Mouse (Mus musculus): Measurements from ENCODE around the gene Siah3. TPM values are rescaled to one million over a fixed set of nuclear protein-coding genes. Genes with fewer than 3 reads are reported as not detected.

The Siah3 gene
- polyA plus RNA-seq, 1 experiment from 2014 or later: 1.9 TPM

DNA sequence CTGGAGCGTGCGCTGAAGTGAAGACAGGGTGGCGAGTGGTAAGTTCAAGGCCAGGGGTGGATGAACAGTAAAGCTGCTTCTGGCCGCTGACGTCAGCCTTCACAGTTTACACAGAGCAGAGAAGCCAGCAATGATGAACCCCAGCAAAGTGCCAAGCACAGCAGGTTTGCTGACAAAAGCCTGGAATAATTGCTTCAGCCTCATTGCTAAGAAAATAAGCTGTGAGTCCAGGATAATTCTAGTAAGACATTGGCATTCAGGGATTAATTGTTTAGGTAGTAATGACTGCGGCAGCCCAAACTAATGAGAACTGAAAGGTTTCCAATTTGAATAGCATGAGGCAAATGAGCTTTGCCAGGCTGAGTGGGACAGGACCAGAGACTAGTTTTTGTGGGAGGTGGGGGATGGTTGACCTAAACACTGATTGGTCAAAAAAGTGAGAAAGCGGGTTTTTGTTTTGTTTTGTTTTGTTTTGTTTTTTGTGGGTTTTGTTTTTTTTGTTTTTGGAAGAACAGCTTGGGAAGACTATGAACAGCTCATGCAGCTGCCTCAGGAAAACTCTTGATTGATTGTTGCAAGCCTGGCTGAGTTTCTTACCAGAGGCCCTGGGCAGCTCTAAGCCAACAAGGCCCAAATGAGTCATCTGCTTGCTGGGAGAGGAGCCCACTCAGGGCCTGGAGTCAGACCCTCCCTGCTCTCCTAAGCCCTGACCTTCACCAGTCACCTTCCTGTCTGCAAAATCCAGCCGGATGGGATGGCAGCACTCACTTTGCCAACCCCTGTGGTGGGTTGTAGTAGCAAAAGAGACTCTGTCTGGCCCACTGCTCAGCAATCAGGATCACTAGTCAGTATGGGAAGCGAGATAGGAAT lies 17.5 kb downstream of the Siah3 start:
- peak; percentile 75 for ATAC-seq (ENCODE audit: low FRiP score)
- Histone ChIP-seq H3K9ac (no peak overlapping the region), H3K27me3 (no peaks in the 10 kb centered on the region), H3K4me1 (peaks cover 10% of the 10 kb centered on the region), H3K27ac (peak overlapping the region; percentile 44), H3K4me2 (replicated peaks) (no peak overlapping the region), H3K9me3 (replicated peaks) (no peaks in the 10 kb centered on the region), H3K36me3 (no peaks in the 10 kb centered on the region), H3K4me3 (no peak overlapping the region)
- 68% methylated on average over 9 of the region's 9 CpGs for whole genome bisulfite sequencing

GRCm38 (mm10) chr14:75475887-75476286 lies 20.1 kb downstream of the Siah3 start:
- no peak overlapping the region for H3K4me3 ChIP-seq
- no peaks in the 10 kb centered on the region for H3K27me3 ChIP-seq
- ATAC-seq (ENCODE audit: low FRiP score): no peak
- 100% methylated on average over 2 of the region's 2 CpGs for WGBS
- H3K36me3 ChIP-seq: no peaks in the 10 kb centered on the region
- H3K9me3 ChIP-seq (replicated peaks): no peaks in the 10 kb centered on the region
- no peak overlapping the region for H3K27ac ChIP-seq
- no peak overlapping the region for H3K4me2 ChIP-seq (replicated peaks)
- no peak overlapping the region for H3K9ac ChIP-seq
- H3K4me1 ChIP-seq: peaks cover 10% of the 10 kb centered on the region

DNA sequence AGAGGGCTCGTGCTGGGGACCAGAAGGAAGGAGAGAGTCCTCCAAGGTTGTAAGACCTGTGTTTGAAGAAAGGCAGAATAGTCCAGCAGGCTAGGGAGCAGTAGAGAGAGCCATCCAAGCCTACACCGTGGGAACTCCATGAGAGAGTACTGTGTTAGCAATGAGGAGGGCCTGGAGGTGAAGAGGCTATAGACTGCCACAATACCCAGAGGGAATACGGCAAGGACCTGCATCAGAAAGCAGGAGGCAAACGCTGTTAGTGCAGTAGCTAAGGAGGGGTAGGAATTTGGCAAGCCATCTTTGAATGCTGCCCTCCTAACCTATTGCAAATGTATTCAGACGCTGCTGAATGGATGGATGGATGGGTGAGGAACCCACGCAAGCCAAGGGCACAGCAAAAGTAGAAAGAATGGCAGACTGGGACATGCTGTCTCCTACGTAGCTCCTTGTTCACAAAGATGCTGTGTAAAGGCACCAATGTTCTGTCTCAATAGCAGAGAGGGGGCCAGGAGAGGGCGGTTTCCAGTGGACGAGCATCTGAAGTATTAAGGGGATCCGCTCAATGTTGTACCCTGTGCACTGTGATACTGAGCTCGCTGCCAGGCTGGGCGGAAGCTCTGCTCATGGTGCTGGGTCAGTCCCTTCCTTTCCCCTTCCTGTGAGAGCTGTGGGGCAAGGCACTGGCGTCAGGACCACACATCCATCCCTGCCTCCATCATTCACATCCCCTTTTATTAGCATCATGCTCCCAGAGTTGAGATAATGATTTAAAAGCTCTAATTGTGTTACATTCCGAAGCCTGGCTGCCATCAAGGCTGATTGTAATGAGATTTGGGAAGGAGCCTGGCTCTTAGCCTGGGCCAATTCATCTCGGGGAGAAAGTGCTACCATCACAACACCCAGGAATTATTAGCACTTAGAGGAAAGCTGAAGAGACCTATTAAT lies 26.7 kb downstream of the Siah3 start:
- Histone ChIP-seq H3K9me3 (replicated peaks) (no peaks in the 10 kb centered on the region), H3K4me2 (replicated peaks) (no peak overlapping the region), H3K4me1 (peaks cover 6% of the 10 kb centered on the region; the same call in 1 of the 2 replicates), H3K9ac (no peak overlapping the region), H3K4me3 (no peak overlapping the region), H3K27me3 (no peaks in the 10 kb centered on the region), H3K36me3 (no peaks in the 10 kb centered on the region), H3K27ac (no peak overlapping the region)
- ATAC-seq (ENCODE audit: low FRiP score): peak; percentile 54
- 73% methylated on average over 15 of the region's 15 CpGs for WGBS

GRCm38 (mm10) chr14:75483176-75483546 lies 27.4 kb downstream of the Siah3 start:
- Histone ChIP-seq H3K36me3 (no peaks in the 10 kb centered on the region), H3K4me2 (replicated peaks) (no peak overlapping the region), H3K27ac (no peak overlapping the region), H3K27me3 (no peaks in the 10 kb centered on the region), H3K9me3 (replicated peaks) (no peaks in the 10 kb centered on the region), H3K4me1 (peaks cover 6% of the 10 kb centered on the region; the same call in 1 of the 2 replicates), H3K9ac (no peak overlapping the region), H3K4me3 (no peak overlapping the region)
- 82% methylated on average over 6 of the region's 6 CpGs for WGBS
- peak; percentile 59; the same call in 1 of the 2 replicates for ATAC-seq (ENCODE audit: low FRiP score)

DNA sequence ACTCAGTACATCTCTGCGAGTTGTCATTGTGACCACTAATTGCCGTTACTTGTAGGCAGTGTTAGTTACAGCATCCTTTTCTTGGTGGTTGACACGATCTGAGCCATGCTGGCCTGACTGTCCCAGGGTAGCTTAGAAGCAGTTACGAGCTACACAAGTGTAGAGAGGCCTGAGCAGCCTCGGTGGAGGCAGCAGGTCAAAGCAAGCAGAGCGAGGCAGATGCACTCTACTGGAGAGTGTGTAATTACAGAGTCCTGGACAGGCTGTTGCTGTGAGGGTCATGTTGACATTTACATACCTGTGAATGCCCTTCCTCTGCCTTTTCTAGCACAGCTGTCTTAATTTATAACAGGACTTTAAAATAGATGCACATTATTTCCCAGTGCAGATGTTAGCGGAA lies 32.1 kb downstream of the Siah3 start:
- no peak overlapping the region for H3K9ac ChIP-seq
- WGBS: 75% methylated on average over 7 of the region's 7 CpGs
- no peak; the same call in 1 of the 2 replicates for ATAC-seq (ENCODE audit: low FRiP score)
- H3K27me3 ChIP-seq: 0 out of 2 replicates have a peak, but pooled peaks cover 4% of the 10 kb centered on the region
- H3K36me3 ChIP-seq: no peaks in the 10 kb centered on the region
- no peaks in the 10 kb centered on the region; the same call in 1 of the 2 replicates for H3K4me1 ChIP-seq
- no peak overlapping the region for H3K4me2 ChIP-seq (replicated peaks)
- H3K27ac ChIP-seq: no peak overlapping the region
- no peak overlapping the region for H3K4me3 ChIP-seq
- H3K9me3 ChIP-seq (replicated peaks): no peaks in the 10 kb centered on the region

- 77% methylated on average over 14 of the region's 14 CpGs for whole genome bisulfite sequencing
- Histone ChIP-seq H3K4me1 (no peaks in the 10 kb centered on the region; the same call in 1 of the 2 replicates), H3K4me3 (no peak overlapping the region), H3K27ac (0 out of 2 replicates have a peak overlapping the region, but pooled peaks have one; percentile 12), H3K9ac (no peak overlapping the region), H3K27me3 (0 out of 2 replicates have a peak, but pooled peaks cover 4% of the 10 kb centered on the region), H3K9me3 (replicated peaks) (no peaks in the 10 kb centered on the region), H3K4me2 (replicated peaks) (no peak overlapping the region), H3K36me3 (no peaks in the 10 kb centered on the region)
- no peak for ATAC-seq (ENCODE audit: low FRiP score)
Observed at GRCm38 (mm10) chr14:75493555-75494194, 37.9 kb downstream of the Siah3 start.

DNA sequence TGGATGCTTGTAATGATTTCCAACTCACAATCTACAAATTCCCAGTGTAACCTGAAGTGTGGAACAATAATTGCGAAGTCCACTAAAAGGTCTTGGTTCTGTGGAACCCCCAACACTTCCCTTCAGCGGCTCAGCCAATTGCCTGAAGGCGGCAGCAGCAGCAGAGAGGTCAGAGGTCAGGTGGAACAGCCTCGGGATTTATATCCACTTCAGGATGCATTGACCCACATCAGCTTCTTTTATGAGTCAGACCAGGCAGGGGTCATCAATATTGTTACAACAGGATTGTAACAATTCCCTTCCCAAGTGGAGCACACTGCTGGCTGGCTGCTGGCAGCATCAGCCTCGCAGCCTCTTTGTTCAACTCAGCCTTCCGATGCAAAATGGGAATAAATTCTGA lies 39.1 kb downstream of the Siah3 start:
- Histone ChIP-seq H3K4me3 (no peak overlapping the region), H3K9ac (no peak overlapping the region), H3K27ac (no peak overlapping the region), H3K9me3 (replicated peaks) (no peaks in the 10 kb centered on the region), H3K36me3 (no peaks in the 10 kb centered on the region), H3K4me1 (no peaks in the 10 kb centered on the region; the same call in 1 of the 2 replicates), H3K4me2 (replicated peaks) (no peak overlapping the region), H3K27me3 (0 out of 2 replicates have a peak, but pooled peaks cover 4% of the 10 kb centered on the region)
- ATAC-seq (ENCODE audit: low FRiP score): no peak
- WGBS: 31% methylated on average over 6 of the region's 6 CpGs

DNA sequence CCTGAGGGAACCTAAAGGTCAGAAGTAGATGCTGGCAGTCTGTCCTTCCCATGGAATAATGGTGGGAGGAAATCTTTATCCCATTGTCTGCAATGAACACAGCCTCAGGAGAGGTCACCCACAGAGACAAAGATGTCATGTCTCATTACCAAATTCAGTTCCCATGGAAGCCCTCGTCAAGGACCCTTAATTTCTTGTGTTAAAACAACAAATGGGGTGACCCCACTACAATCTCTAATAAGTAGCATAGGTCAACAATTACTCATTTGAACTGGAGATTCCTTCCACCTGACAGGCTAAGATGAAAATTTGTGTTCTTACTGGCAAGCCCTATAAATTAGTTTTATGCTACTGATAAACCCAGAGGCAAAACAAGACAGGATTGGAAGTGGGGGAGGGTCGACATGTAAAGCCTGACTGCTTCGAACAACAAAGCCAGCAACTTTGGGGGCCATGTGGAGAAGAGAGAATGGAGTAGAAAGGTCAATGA lies 45.8 kb downstream of the Siah3 start:
- Histone ChIP-seq H3K4me1 (peaks cover 11% of the 10 kb centered on the region), H3K9me3 (replicated peaks) (no peaks in the 10 kb centered on the region), H3K4me3 (no peak overlapping the region), H3K4me2 (replicated peaks) (no peak overlapping the region), H3K9ac (no peak overlapping the region), H3K27ac (no peak overlapping the region), H3K36me3 (no peaks in the 10 kb centered on the region), H3K27me3 (no peaks in the 10 kb centered on the region)
- ATAC-seq (ENCODE audit: low FRiP score): no peak
- WGBS: 24% methylated on average over 3 of the region's 3 CpGs

GRCm38 (mm10) chr14:75502446-75502845 lies 46.7 kb downstream of the Siah3 start:
- H3K27me3 ChIP-seq: no peaks in the 10 kb centered on the region
- no peak overlapping the region for H3K9ac ChIP-seq
- H3K36me3 ChIP-seq: no peaks in the 10 kb centered on the region
- H3K4me1 ChIP-seq: peaks cover 11% of the 10 kb centered on the region
- H3K4me2 ChIP-seq (replicated peaks): no peak overlapping the region
- H3K9me3 ChIP-seq (replicated peaks): no peaks in the 10 kb centered on the region
- WGBS: 71% methylated on average over 8 of the region's 8 CpGs
- no peak overlapping the region for H3K4me3 ChIP-seq
- H3K27ac ChIP-seq: no peak overlapping the region
- no peak for ATAC-seq (ENCODE audit: low FRiP score)

- H3K4me3 ChIP-seq: no peak overlapping the region
- no peak overlapping the region for H3K9ac ChIP-seq
- H3K4me1 ChIP-seq: peaks cover 11% of the 10 kb centered on the region
- H3K4me2 ChIP-seq (replicated peaks): no peak overlapping the region
- ATAC-seq (ENCODE audit: low FRiP score): no peak
- no peak overlapping the region for H3K27ac ChIP-seq
- no peaks in the 10 kb centered on the region for H3K9me3 ChIP-seq (replicated peaks)
- 54% methylated on average over 2 of the region's 2 CpGs for WGBS
- no peaks in the 10 kb centered on the region for H3K27me3 ChIP-seq
- H3K36me3 ChIP-seq: no peaks in the 10 kb centered on the region
Observed at GRCm38 (mm10) chr14:75504255-75504654, 48.5 kb downstream of the Siah3 start.

- ATAC-seq (ENCODE audit: low FRiP score): peak; percentile 69
- H3K4me1 ChIP-seq: peaks cover 11% of the 10 kb centered on the region
- no peak overlapping the region for H3K4me3 ChIP-seq
- no peaks in the 10 kb centered on the region for H3K36me3 ChIP-seq
- no peaks in the 10 kb centered on the region for H3K27me3 ChIP-seq
- no peak overlapping the region for H3K27ac ChIP-seq
- H3K9ac ChIP-seq: no peak overlapping the region
- WGBS: 26% methylated on average over 8 of the region's 8 CpGs
- no peaks in the 10 kb centered on the region for H3K9me3 ChIP-seq (replicated peaks)
- H3K4me2 ChIP-seq (replicated peaks): no peak overlapping the region
Observed at GRCm38 (mm10) chr14:75505126-75505840, 49.5 kb downstream of the Siah3 start.

All from hindbrain, embryonic 12.5 days (tissue).